Mouse (Mus musculus) kidney, postnatal 36 days (tissue): ENCODE data around the gene Ift80.
"Not testable (repeated sequence)": the region's sequence is repeated elsewhere in the genome, so short reads cannot be mapped to it uniquely, and the experiment has no call there.

Experiments used
- DNase-seq, 2 experiments: peaks; one replicate each; pipeline ENCODE4 v3.0.0; 2021 to 2022; ENCODE audit warnings: mixed read lengths in 2 of 2

Gene Ift80

GRCm38 (mm10) chr3:68928619-68929018 lies 75.8 kb downstream of the Ift80 start:
- DNase-seq, result no peak

- DNase-seq, result no peak
These were observed 96.9 kb downstream of the Ift80 start for GRCm38 (mm10) chr3:68907509-68907908.

- DNase-seq, result no peak
These were observed 99.2 kb downstream of the Ift80 start for GRCm38 (mm10) chr3:68904902-68905778.

GRCm38 (mm10) chr3:68902636-68903035 lies 101.7 kb downstream of the Ift80 start:
- not testable (repeated sequence) for DNase-seq

- DNase-seq, result no peak
These were observed 107.2 kb downstream of the Ift80 start for GRCm38 (mm10) chr3:68897154-68897553.

- DNase-seq, result no peak
These were observed 108.9 kb downstream of the Ift80 start for GRCm38 (mm10) chr3:68895426-68895825.

GRCm38 (mm10) chr3:68886845-68887244 lies 117.5 kb downstream of the Ift80 start:
- no peak for DNase-seq

GRCm38 (mm10) chr3:68874079-68874478 lies 130.3 kb downstream of the Ift80 start:
- DNase-seq, result no peak

- peak in 1 of 2 experiments; percentile 4 for DNase-seq
These were observed 133.8 kb downstream of the Ift80 start for GRCm38 (mm10) chr3:68870568-68870950.

GRCm38 (mm10) chr3:68869691-68870567 lies 134.4 kb downstream of the Ift80 start:
- peak; percentile 24 to 58 for DNase-seq

GRCm38 (mm10) chr3:68869211-68869690 lies 135.1 kb downstream of the Ift80 start, which contains the start of gene 1110032F04Rik:
1110032F04Rik (plus strand) TSS chr3:68869586.
- DNase-seq, result peak; percentile 25 to 70

GRCm38 (mm10) chr3:68852414-68852813 lies 152.0 kb downstream of the Ift80 start:
- DNase-seq, result no peak

- no peak for DNase-seq
These were observed 156.0 kb downstream of the Ift80 start for GRCm38 (mm10) chr3:68848323-68848722.

GRCm38 (mm10) chr3:68844025-68844424 lies 160.3 kb downstream of the Ift80 start:
- no peak for DNase-seq
